Mouse (Mus musculus) right cerebral cortex, adult 18-20 months (tissue): Measurements from ENCODE around the gene Grem1.

ENCODE experiments used
- DNase-seq: peaks from one replicate; pipeline ENCODE4 v3.0.0; 2022; ENCODE audit warnings: mixed read lengths

The Grem1 gene

GRCm38 (mm10) chr2:113758311-113759161 lies at the start of gene Grem1:
Grem1 (minus strand) TSS chr2:113758646.
- DNase-seq = no peak

- no peak for DNase-seq
Observed at GRCm38 (mm10) chr2:113807640-113808039, 49.2 kb upstream of the Grem1 start.

- no peak for DNase-seq
Observed at GRCm38 (mm10) chr2:113806851-113807577, 48.6 kb upstream of the Grem1 start.

DNA sequence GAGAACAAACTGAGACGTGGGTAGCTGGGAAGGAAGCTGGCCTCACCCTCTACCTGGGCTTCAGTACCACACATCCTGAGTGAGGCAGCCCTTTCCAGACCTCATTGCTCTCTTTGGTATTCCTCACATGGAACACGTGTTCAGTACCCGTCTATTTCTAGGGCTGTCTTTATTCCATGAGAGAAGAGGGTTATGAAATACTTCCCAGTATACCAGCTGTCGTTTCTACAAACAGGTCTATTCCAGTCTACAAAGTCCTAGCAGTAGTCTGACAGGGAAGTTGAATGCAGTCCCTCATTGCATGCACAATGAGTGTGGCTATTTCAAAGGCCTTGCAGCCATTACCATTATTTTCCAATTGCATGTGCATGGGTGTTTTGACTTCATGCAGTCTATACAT lies 47.3 kb upstream of the Grem1 start:
- no peak for DNase-seq

DNA sequence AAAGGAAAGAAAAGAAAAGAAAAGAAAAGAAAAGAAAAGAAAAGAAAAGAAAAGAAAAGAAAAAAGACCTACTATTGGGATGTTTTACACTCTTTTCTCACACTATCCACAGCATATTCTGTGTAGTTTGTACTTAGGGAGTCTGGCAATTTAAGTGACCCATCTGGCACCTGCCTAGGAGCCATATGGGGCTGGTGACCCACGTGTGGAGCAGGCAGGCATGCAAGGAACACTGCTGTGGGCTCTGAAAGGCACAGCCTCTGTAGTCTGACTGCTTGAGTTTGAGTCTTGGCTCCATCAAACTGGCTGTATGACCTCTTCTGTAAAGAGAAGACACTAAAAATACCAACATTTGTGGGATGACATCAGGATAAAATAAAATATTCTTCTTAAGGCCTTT lies 45.3 kb upstream of the Grem1 start:
- DNase-seq = no peak

GRCm38 (mm10) chr2:113800846-113801245 lies 42.4 kb upstream of the Grem1 start:
- no peak for DNase-seq

DNA sequence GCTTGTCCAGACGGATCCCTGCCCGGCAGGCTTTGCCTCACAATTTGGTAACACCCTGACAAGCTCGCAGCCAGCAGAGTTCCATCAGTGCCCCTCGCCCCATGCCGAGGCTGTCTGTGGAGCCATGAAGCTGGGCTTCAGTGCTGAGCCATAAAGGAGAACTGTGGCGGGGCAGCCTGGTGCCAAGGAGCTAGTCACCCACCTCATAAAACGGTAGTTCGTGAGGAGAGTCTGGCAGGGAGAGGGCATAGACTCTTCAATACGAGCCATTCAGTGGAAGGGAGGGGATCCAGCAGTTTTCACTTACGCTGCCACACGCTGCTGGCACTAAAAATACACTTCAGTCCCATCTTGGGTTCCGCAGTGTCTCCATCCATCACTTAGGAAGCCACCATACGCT lies 40.2 kb upstream of the Grem1 start:
- no peak for DNase-seq

- no peak for DNase-seq
Observed at GRCm38 (mm10) chr2:113795186-113795585, 36.7 kb upstream of the Grem1 start.

DNA sequence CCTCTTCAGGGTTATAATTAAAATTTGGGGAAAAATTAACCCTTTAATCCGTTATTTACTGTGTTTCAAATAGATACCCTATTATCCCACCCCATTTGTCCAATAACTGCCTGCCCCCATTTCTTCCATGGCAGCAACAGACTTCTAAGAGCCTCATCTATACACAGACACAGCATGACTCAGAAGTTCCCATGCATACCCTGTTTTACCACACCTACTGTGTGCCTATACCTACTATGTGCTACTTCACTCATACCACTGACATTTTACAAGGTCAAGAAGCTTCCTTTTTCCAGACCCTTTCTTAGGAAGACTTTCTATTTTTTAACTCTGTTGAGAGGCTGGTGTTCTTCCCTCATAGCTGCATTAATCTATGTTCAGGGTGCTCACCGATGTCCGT lies 35.1 kb upstream of the Grem1 start:
- no peak for DNase-seq

DNA sequence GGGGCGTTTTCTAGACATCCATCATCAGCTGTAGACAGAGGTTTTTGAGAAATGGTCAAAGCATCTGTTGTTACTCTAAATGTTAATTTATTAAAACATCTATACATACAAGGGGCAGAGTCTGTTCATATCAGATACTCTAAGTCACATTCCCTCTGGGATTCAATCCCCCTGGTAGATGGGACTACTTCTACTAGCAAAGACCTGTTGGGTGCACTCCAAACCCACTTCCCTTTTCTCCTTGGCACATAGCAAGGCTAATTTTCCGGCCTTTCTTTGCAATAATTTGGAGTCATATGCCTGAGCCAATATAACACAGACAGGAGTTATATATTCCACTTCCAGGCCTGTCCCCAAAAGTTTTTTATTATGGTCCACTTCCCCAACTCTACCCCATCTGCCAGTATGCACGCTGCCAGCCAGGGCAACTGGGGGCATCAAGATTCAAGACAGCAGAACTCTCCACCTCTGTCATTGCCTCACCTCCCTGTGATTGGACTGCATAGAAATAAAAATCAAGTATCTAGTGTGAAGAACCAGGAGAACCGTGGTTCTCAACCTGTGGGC lies 30.5 kb upstream of the Grem1 start:
- DNase-seq = no peak

DNA sequence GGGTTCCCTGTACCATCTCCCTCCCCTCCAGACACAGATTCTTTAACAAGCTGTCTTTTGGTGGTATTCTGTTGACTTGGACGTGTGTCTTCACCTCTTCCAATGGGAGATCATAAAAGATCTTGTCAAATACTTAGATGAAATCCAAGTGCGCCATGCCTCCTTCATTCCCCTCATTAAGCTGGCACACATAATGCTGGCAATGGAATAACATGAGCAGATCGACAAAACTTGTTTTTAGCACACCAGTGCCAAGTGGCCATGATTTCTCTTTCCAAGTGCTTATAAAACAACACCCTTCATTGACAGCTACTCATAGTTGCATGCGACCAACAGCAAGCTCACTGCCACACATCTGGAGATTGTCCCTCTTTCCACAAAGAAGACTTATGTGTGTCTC lies 29.4 kb upstream of the Grem1 start:
- no peak for DNase-seq

- no peak for DNase-seq
Observed at GRCm38 (mm10) chr2:113784851-113785250, 26.4 kb upstream of the Grem1 start.

DNA sequence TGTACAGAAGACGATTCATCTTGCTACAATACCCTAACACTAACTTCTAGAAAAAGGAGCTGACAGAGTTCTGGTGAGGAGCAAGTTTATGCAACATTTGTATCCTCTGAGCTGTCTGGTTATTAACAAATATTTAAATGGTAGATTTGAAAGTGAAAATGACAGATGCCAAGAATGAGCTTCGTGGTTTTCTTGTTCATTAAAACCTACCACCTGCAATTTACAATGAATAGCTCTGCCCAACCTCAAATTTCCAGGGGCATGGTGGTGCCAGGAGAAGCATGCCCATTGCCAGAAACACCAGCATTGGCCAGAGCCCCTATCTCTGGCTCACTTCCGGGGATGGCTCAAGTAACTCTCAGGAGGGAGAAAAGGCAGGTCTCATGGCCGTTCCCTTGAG lies 23.1 kb upstream of the Grem1 start:
- no peak for DNase-seq

- DNase-seq = peak; percentile 55
Observed at GRCm38 (mm10) chr2:113781107-113781506, 22.7 kb upstream of the Grem1 start.

- DNase-seq = peak; percentile 31
Observed at GRCm38 (mm10) chr2:113779336-113779735, 20.9 kb upstream of the Grem1 start.

DNA sequence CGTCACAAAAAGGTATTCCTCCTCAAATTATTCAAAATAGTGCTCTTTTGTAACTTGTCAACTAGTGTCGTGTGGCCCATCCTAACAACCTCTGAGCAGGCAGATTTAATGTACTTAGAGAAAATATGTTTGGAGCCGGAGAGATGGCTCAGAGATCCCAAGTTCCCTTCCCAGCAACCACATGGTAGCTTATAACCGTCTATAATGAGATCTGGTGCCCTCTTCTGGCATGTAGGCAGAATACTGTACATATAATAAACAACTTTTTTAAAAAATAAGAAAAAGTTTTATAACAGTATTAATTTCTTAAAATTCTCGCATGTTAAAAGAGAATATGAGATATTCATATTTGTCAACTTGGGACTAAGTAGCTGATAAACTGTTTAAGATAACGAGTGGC lies 19.6 kb upstream of the Grem1 start:
- DNase-seq = no peak

- DNase-seq = no peak
Observed at GRCm38 (mm10) chr2:113776297-113776696, 17.9 kb upstream of the Grem1 start.

DNA sequence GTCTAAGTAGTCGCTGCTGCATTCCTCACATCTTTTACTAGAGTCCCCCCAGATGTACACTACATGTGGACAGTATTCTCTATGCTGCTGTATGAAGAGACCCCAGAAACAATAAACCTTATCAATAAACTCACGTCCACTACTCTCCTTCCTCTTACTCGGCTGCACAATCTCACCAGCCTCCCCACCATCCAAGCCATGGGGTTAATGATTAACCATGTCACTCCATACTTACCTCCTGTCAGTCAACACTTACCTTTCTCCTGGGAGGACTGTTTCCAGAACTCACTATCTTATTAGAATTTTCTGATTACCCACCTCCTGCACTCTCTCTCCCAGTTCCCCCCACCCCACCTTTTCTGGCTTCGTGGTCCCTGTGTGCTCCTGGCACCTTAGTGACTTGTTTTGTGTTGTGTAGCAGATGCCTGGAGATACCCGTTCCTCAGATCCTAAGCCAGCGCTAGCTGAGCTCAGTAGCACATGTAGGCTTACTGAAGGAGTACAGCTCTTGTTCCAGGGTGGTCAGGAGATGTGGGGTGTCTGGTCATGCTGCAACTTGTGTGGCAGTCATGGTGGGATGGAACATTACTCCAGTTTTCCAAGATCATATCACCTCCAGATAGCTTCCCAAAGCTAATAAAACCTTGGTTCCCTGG lies 15.8 kb upstream of the Grem1 start:
- no peak for DNase-seq

- peak; percentile 29 for DNase-seq
Observed at GRCm38 (mm10) chr2:113768541-113769303, 10.3 kb upstream of the Grem1 start.

DNA sequence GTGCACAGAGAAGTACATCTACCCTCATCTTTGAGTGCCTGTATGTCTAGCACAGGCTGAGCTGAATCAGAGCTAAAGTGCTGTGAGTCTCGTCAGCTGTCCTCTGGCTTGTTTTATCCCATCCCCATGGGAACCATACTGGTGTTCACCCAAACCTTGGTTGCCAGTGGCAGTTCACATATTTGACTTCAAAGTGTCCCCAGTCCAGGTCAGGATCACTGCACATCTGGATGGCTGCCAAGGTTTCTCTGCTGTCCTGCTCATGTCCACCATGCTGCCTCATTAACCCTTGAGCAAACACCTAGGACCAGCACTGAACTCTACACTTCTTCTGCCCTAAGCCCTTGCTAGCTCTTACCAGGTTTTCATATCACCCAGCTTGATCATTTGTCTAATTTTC lies 7.4 kb upstream of the Grem1 start:
- DNase-seq = no peak

DNA sequence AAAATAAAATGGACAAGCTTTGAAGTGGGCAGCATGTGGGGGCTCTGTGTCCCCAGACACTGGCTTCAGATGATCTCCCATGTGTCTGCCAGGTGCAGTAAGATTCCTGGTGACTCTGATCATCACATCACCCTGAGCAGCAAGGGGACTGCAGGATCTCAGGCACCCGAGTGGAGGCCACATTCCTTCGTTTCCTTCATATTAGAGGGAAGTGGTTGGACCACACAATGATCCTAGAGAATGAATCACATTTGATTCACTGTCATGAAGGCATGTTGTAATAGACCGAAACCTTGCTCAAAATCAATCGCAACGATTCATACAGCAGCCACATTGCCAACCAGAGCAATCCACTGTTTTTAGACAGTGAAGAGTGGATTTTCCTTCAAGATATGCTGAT lies 6.5 kb upstream of the Grem1 start:
- DNase-seq = no peak

DNA sequence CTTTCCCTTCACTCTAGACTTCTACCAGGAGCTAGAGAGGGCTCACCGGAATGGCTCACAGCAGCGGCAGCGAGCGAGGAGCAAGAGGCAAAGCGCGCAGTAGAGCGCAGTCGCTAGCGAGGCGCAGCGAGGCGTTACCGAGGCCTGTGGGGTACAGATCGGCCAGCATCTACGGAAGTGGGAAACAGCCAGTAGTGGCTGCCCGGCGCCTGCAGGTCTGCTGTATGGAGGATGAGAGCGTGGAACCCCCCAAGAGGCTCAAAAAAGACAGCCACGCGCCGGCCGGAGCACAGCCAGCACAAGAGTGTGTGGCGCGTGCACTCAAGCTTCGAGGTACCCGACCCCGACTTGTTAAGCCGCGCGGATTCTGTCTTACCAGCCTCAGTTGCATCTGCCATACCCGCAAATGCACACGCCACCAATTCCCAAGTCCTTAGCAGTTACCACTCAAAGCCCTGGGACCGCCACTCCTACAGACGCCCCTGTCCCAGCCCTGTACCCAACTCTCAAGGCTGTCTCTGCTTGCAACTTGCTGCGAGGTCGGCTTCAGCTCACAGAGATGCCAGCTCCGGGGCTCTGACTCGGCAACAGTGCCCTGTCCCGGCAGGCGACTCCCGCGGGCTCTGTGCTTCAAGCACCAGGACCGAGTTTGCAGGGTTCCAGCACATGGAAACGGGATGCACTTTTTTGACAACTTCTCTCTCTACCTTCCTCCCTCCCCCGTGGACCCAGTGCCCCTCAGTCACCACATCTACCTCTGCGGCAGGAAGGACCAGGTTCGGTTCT lies 728 bp downstream of the Grem1 start:
- DNase-seq = peak; percentile 38
